Mouse (Mus musculus): ENCODE measurements around the gene Osbpl11. TPM values are rescaled to one million over a fixed set of nuclear protein-coding genes. Genes with fewer than 3 reads are reported as not detected.
A peak's percentile ranks its signal among the peaks of the same experiment; 100 is the strongest.

The Osbpl11 gene
- polyA plus RNA-seq, 1 experiment = 21.2 TPM

- Histone ChIP-seq H3K27ac (ENCODE audit: insufficient read depth, low read length) (no peak overlapping the region), H3K4me1 (ENCODE audit: control insufficient read depth, insufficient read depth, low read length) (no peaks in the 10 kb centered on the region), H3K4me3 (ENCODE audit: insufficient read depth, low read length) (no peak overlapping the region)
- TF ChIP-seq CTCF (IDR thresholded peaks at IDR 0.05; ENCODE audit: borderline replicate concordance, insufficient read depth, low read length) (no peak), POLR2A (IDR thresholded peaks at IDR 0.05; ENCODE audit: low read depth, low read length) (no peak)
Observed at GRCm38 (mm10) chr16:33234128-33234527, 49.3 kb downstream of the Osbpl11 start.

DNA sequence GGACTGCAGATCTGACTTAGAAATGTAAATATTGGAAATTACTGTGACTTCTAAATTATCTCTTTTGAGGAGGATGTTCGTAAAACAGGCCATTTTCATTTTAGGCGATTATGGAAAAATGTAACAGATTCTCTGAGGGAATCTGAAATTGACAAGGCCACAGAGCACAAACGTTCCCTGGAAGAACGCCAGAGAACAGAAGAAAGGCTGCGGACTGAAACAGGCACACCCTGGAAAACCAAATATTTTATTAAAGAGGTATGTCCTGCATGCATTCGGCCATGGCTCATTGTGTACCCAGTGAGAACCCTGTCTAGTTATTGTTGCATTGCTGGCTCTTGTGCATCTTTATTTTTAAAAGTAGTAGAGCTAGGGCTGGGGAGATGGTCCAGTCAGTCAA is 51.3 kb downstream of the Osbpl11 start:
- Histone ChIP-seq H3K27ac (ENCODE audit: insufficient read depth, low read length) (no peak overlapping the region), H3K4me3 (ENCODE audit: insufficient read depth, low read length) (no peak overlapping the region), H3K4me1 (ENCODE audit: control insufficient read depth, insufficient read depth, low read length) (no peaks in the 10 kb centered on the region)
- TF ChIP-seq POLR2A (IDR thresholded peaks at IDR 0.05; ENCODE audit: low read depth, low read length) (no peak), CTCF (IDR thresholded peaks at IDR 0.05; ENCODE audit: borderline replicate concordance, insufficient read depth, low read length) (no peak)

DNA sequence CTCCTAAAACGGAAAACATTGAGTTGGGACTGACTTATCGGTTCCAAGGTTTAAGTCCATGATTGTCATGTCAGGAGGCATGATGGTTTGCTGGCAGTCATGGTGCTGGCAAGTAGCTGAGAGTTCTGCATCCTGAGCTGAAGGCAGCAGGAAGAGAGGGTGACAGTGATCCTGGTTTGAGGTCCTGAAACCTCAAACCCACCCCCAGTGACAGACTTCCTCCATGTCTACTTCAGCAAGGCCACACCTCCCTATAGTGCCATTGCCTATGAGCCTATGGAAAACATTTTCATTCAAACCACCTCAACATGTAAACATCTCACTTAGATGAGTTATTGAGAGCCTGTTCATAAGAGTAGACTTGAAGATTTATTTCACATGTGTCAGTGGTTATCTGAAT is 54.4 kb downstream of the Osbpl11 start:
- Histone ChIP-seq H3K27ac (ENCODE audit: insufficient read depth, low read length) (no peak overlapping the region), H3K4me3 (ENCODE audit: insufficient read depth, low read length) (no peak overlapping the region), H3K4me1 (ENCODE audit: control insufficient read depth, insufficient read depth, low read length) (no peaks in the 10 kb centered on the region)
- no peak for TF ChIP-seq POLR2A (IDR thresholded peaks at IDR 0.05; ENCODE audit: low read depth, low read length)
- TF ChIP-seq CTCF (IDR thresholded peaks at IDR 0.05; ENCODE audit: borderline replicate concordance, insufficient read depth, low read length) = no peak

GRCm38 (mm10) chr16:33242046-33242445 is 57.2 kb downstream of the Osbpl11 start:
- no peak overlapping the region for H3K27ac ChIP-seq (ENCODE audit: insufficient read depth, low read length)
- no peaks in the 10 kb centered on the region for H3K4me1 ChIP-seq (ENCODE audit: control insufficient read depth, insufficient read depth, low read length)
- H3K4me3 ChIP-seq (ENCODE audit: insufficient read depth, low read length) = no peak overlapping the region
- TF ChIP-seq CTCF (IDR thresholded peaks at IDR 0.05; ENCODE audit: borderline replicate concordance, insufficient read depth, low read length) (no peak), POLR2A (IDR thresholded peaks at IDR 0.05; ENCODE audit: low read depth, low read length) (no peak)

DNA sequence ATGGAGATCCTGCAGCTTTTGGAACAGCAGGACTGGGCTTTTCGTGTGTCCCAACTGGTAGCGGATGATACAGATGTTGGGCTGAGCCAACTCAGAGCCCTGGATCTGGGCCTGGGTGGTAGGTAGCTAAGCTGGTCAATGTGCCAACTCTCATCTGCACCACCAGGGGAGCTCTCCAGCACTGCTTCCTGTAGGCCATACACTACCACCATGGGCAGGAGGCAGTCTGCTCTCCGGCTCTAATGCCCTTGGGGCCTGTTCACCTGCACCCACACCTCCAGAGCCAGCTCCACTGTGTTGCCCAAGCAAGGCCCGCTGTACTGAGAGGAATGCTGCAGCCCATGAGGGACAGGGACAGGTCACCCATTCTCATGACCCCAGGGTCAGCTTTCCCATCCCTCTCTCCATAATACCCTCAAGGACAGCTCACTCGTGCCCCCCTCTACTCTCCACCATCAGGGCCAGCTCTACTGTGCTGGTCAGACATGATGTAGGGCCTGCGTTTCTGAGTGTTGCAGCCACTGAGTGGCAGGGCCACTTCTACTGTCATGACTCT is 59.3 kb downstream of the Osbpl11 start:
- Histone ChIP-seq H3K4me1 (ENCODE audit: control insufficient read depth, insufficient read depth, low read length) (no peaks in the 10 kb centered on the region), H3K4me3 (ENCODE audit: insufficient read depth, low read length) (no peak overlapping the region), H3K27ac (ENCODE audit: insufficient read depth, low read length) (no peak overlapping the region)
- TF ChIP-seq POLR2A (IDR thresholded peaks at IDR 0.05; ENCODE audit: low read depth, low read length) = no peak
- 0 out of 2 replicates have a peak, but pooled peaks have one; percentile 11 for TF ChIP-seq CTCF (IDR thresholded peaks at IDR 0.05; ENCODE audit: borderline replicate concordance, insufficient read depth, low read length)

- H3K4me3 ChIP-seq (ENCODE audit: insufficient read depth, low read length) = no peak overlapping the region
- no peak overlapping the region for H3K27ac ChIP-seq (ENCODE audit: insufficient read depth, low read length)
- H3K4me1 ChIP-seq (ENCODE audit: control insufficient read depth, insufficient read depth, low read length) = no peaks in the 10 kb centered on the region
- TF ChIP-seq POLR2A (IDR thresholded peaks at IDR 0.05; ENCODE audit: low read depth, low read length) = no peak
- no peak for TF ChIP-seq CTCF (IDR thresholded peaks at IDR 0.05; ENCODE audit: borderline replicate concordance, insufficient read depth, low read length)
Observed at GRCm38 (mm10) chr16:33244933-33245470, 60.1 kb downstream of the Osbpl11 start.

- Histone ChIP-seq H3K4me3 (ENCODE audit: insufficient read depth, low read length) (no peak overlapping the region), H3K27ac (ENCODE audit: insufficient read depth, low read length) (no peak overlapping the region), H3K4me1 (ENCODE audit: control insufficient read depth, insufficient read depth, low read length) (no peaks in the 10 kb centered on the region)
- TF ChIP-seq POLR2A (IDR thresholded peaks at IDR 0.05; ENCODE audit: low read depth, low read length) (no peak), CTCF (IDR thresholded peaks at IDR 0.05; ENCODE audit: borderline replicate concordance, insufficient read depth, low read length) (no peak)
Observed at GRCm38 (mm10) chr16:33246526-33246925, 61.7 kb downstream of the Osbpl11 start.

DNA sequence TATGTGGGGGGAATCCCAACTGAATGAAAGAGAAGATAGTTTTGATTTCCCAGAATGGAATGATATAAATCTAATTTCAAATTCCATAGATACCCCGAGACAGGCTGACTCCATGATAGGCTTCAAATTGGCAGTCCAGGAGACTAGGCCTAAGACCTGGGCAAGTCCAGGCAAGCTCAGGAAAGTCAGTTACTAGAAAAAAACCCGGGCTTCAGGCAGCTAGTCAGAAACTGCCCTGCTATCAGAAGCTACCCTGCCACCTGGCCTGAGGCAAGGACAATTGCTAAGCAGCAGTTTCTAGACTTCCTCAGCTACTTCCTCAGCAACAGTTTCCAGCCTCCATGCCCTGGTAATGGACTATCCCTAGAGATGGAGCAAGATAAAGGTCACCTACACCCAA is 62.1 kb downstream of the Osbpl11 start:
- H3K4me1 ChIP-seq (ENCODE audit: control insufficient read depth, insufficient read depth, low read length) = no peaks in the 10 kb centered on the region
- TF ChIP-seq CTCF (IDR thresholded peaks at IDR 0.05; ENCODE audit: borderline replicate concordance, insufficient read depth, low read length) (no peak), POLR2A (IDR thresholded peaks at IDR 0.05; ENCODE audit: low read depth, low read length) (no peak)
- H3K4me3 ChIP-seq (ENCODE audit: insufficient read depth, low read length) = no peak overlapping the region
- peak overlapping the region; percentile 72 for H3K27ac ChIP-seq (ENCODE audit: insufficient read depth, low read length)

DNA sequence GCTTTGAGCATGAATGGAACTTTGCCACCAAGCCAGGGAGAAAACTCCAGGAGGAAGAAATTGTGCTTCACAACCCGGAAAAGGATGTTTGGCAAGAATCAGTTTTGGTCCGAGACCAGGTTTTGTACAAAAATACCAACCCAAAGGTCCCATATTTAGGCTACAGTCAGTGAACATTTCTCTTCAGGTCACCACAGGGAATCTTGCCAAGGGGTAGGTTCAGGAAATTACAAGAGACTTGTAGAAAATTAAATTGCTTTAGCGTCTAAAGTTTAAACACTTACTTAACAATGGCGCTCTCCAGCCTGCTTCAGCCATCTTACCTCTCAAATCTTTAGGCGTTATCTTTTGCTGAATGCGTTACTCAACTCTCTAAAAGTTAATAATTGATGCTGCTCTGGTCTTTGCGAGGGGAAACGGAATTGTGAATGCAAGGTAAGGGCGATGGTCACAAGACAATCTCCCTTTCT is 65.8 kb downstream of the Osbpl11 start:
- TF ChIP-seq CTCF (IDR thresholded peaks at IDR 0.05; ENCODE audit: borderline replicate concordance, insufficient read depth, low read length) (no peak), POLR2A (IDR thresholded peaks at IDR 0.05; ENCODE audit: low read depth, low read length) (no peak)

GRCm38 (mm10) chr16:33251194-33252051 is 66.6 kb downstream of the Osbpl11 start, which contains the start of gene Snx4:
Snx4 (plus strand) TSS chr16:33251442.
- Histone ChIP-seq H3K27ac (ENCODE audit: insufficient read depth, low read length) (peak within 1 kb of the TSS; percentile 66), H3K4me1 (ENCODE audit: control insufficient read depth, insufficient read depth, low read length) (no peaks in the 10 kb centered on the region), H3K4me3 (ENCODE audit: insufficient read depth, low read length) (peak within 1 kb of the TSS; percentile 98)
- TF ChIP-seq CTCF (IDR thresholded peaks at IDR 0.05; ENCODE audit: borderline replicate concordance, insufficient read depth, low read length) = no peak
- peak; percentile 78 for TF ChIP-seq POLR2A (IDR thresholded peaks at IDR 0.05; ENCODE audit: low read depth, low read length)

More for the DNA sequence above, 65.8 kb downstream of the Osbpl11 start:
- Histone ChIP-seq H3K4me3 (ENCODE audit: insufficient read depth, low read length) (peak overlapping the region; percentile 98), H3K4me1 (ENCODE audit: control insufficient read depth, insufficient read depth, low read length) (no peaks in the 10 kb centered on the region), H3K27ac (ENCODE audit: insufficient read depth, low read length) (peak overlapping the region; percentile 66)
